Mouse (Mus musculus): ENCODE data around the gene Cryl1. TPM values are rescaled to one million over a fixed set of nuclear protein-coding genes. Genes with fewer than 3 reads are reported as not detected.

The Cryl1 gene
- polyA plus RNA-seq, 1 experiment from 2014 or later = 9.2 TPM

- Histone ChIP-seq H3K9ac (no peak overlapping the region), H3K27me3 (no peaks in the 10 kb centered on the region), H3K4me2 (no peak overlapping the region), H3K27ac (no peak overlapping the region), H3K4me3 (no peak overlapping the region), H3K36me3 (no peaks in the 10 kb centered on the region), H3K4me1 (replicated peaks) (no peaks in the 10 kb centered on the region), H3K9me3 (no peaks in the 10 kb centered on the region)
- ATAC-seq (ENCODE audit: low FRiP score) = no peak
- WGBS = 58% methylated on average over 2 of the region's 2 CpGs
Measured at GRCm38 (mm10) chr14:57300530-57300929, 97.8 kb downstream of the Cryl1 start.

GRCm38 (mm10) chr14:57297672-57298071 is 100.7 kb downstream of the Cryl1 start:
- Histone ChIP-seq H3K9ac (no peak overlapping the region), H3K27me3 (no peaks in the 10 kb centered on the region), H3K4me3 (no peak overlapping the region), H3K36me3 (no peaks in the 10 kb centered on the region), H3K4me2 (no peak overlapping the region), H3K9me3 (no peaks in the 10 kb centered on the region), H3K4me1 (replicated peaks) (no peaks in the 10 kb centered on the region), H3K27ac (no peak overlapping the region)
- WGBS = 69% methylated on average over 5 of the region's 5 CpGs
- ATAC-seq (ENCODE audit: low FRiP score) = no peak

GRCm38 (mm10) chr14:57291399-57291942 is 106.9 kb downstream of the Cryl1 start:
- H3K9me3 ChIP-seq = no peaks in the 10 kb centered on the region
- H3K4me2 ChIP-seq = no peak overlapping the region
- WGBS = 90% methylated on average over 7 of the region's 7 CpGs
- no peak overlapping the region for H3K27ac ChIP-seq
- ATAC-seq (ENCODE audit: low FRiP score) = no peak
- H3K4me3 ChIP-seq = no peak overlapping the region
- H3K36me3 ChIP-seq = no peaks in the 10 kb centered on the region
- H3K9ac ChIP-seq = no peak overlapping the region
- H3K27me3 ChIP-seq = no peaks in the 10 kb centered on the region
- H3K4me1 ChIP-seq (replicated peaks) = peaks cover 11% of the 10 kb centered on the region

GRCm38 (mm10) chr14:57289105-57289504 is 109.2 kb downstream of the Cryl1 start:
- Histone ChIP-seq H3K27me3 (no peaks in the 10 kb centered on the region), H3K36me3 (no peaks in the 10 kb centered on the region), H3K27ac (no peak overlapping the region), H3K9me3 (no peaks in the 10 kb centered on the region), H3K4me3 (no peak overlapping the region), H3K4me2 (no peak overlapping the region), H3K9ac (no peak overlapping the region), H3K4me1 (replicated peaks) (peaks cover 11% of the 10 kb centered on the region)
- no peak for ATAC-seq (ENCODE audit: low FRiP score)
- 23% methylated on average over 9 of the region's 9 CpGs for WGBS

- no peak overlapping the region for H3K4me3 ChIP-seq
- no peak overlapping the region for H3K9ac ChIP-seq
- WGBS = 65% methylated on average over 5 of the region's 5 CpGs
- H3K4me1 ChIP-seq (replicated peaks) = peaks cover 12% of the 10 kb centered on the region
- H3K27me3 ChIP-seq = no peaks in the 10 kb centered on the region
- H3K4me2 ChIP-seq = no peak overlapping the region
- no peaks in the 10 kb centered on the region for H3K36me3 ChIP-seq
- H3K9me3 ChIP-seq = no peaks in the 10 kb centered on the region
- no peak overlapping the region for H3K27ac ChIP-seq
- ATAC-seq (ENCODE audit: low FRiP score) = no peak
Measured at GRCm38 (mm10) chr14:57283816-57284215, 114.5 kb downstream of the Cryl1 start.

- 31% methylated on average over 2 of the region's 2 CpGs for WGBS
- no peaks in the 10 kb centered on the region for H3K27me3 ChIP-seq
- no peaks in the 10 kb centered on the region for H3K36me3 ChIP-seq
- H3K27ac ChIP-seq = no peak overlapping the region
- no peak overlapping the region for H3K4me3 ChIP-seq
- H3K4me1 ChIP-seq (replicated peaks) = peaks cover 6% of the 10 kb centered on the region; the same call in 1 of the 2 replicates
- no peak overlapping the region for H3K9ac ChIP-seq
- no peaks in the 10 kb centered on the region for H3K9me3 ChIP-seq
- H3K4me2 ChIP-seq = no peak overlapping the region
- no peak for ATAC-seq (ENCODE audit: low FRiP score)
Measured at GRCm38 (mm10) chr14:57282591-57282990, 115.7 kb downstream of the Cryl1 start.

GRCm38 (mm10) chr14:57280835-57281234 is 117.5 kb downstream of the Cryl1 start:
- Histone ChIP-seq H3K36me3 (no peaks in the 10 kb centered on the region), H3K9me3 (no peaks in the 10 kb centered on the region), H3K4me2 (no peak overlapping the region), H3K4me1 (replicated peaks) (peaks cover 6% of the 10 kb centered on the region; the same call in 1 of the 2 replicates), H3K27me3 (no peaks in the 10 kb centered on the region), H3K9ac (no peak overlapping the region), H3K27ac (no peak overlapping the region), H3K4me3 (no peak overlapping the region)
- ATAC-seq (ENCODE audit: low FRiP score) = no peak
- WGBS = 89% methylated on average over 3 of the region's 3 CpGs

GRCm38 (mm10) chr14:57276481-57277012 is 121.8 kb downstream of the Cryl1 start:
- Histone ChIP-seq H3K27me3 (no peaks in the 10 kb centered on the region), H3K9ac (no peak overlapping the region), H3K4me2 (no peak overlapping the region), H3K27ac (no peak overlapping the region), H3K36me3 (no peaks in the 10 kb centered on the region), H3K4me1 (replicated peaks) (no peaks in the 10 kb centered on the region), H3K4me3 (no peak overlapping the region), H3K9me3 (no peaks in the 10 kb centered on the region)
- no peak for ATAC-seq (ENCODE audit: low FRiP score)
- 92% methylated on average over 7 of the region's 7 CpGs for WGBS

- Histone ChIP-seq H3K9ac (no peak overlapping the region), H3K9me3 (no peaks in the 10 kb centered on the region), H3K4me3 (no peak overlapping the region), H3K36me3 (no peaks in the 10 kb centered on the region), H3K27ac (no peak overlapping the region), H3K27me3 (no peaks in the 10 kb centered on the region), H3K4me1 (replicated peaks) (no peaks in the 10 kb centered on the region), H3K4me2 (no peak overlapping the region)
- no peak for ATAC-seq (ENCODE audit: low FRiP score)
- 86% methylated on average over 1 of the region's 1 CpGs for WGBS
Measured at GRCm38 (mm10) chr14:57272341-57272740, 126.0 kb downstream of the Cryl1 start.

- WGBS = 51% methylated on average over 1 of the region's 1 CpGs
- H3K9ac ChIP-seq = no peak overlapping the region
- no peak overlapping the region for H3K4me3 ChIP-seq
- H3K27me3 ChIP-seq = no peaks in the 10 kb centered on the region
- H3K36me3 ChIP-seq = no peaks in the 10 kb centered on the region
- no peak for ATAC-seq (ENCODE audit: low FRiP score)
- H3K4me1 ChIP-seq (replicated peaks) = no peaks in the 10 kb centered on the region
- no peak overlapping the region for H3K27ac ChIP-seq
- H3K4me2 ChIP-seq = no peak overlapping the region
- H3K9me3 ChIP-seq = no peaks in the 10 kb centered on the region
Measured at GRCm38 (mm10) chr14:57271861-57272260, 126.5 kb downstream of the Cryl1 start.

GRCm38 (mm10) chr14:57268900-57269299 is 129.4 kb downstream of the Cryl1 start:
- H3K4me3 ChIP-seq = no peak overlapping the region
- H3K27me3 ChIP-seq = no peaks in the 10 kb centered on the region
- H3K27ac ChIP-seq = no peak overlapping the region
- no peaks in the 10 kb centered on the region for H3K9me3 ChIP-seq
- H3K4me2 ChIP-seq = no peak overlapping the region
- H3K4me1 ChIP-seq (replicated peaks) = no peaks in the 10 kb centered on the region
- no peak for ATAC-seq (ENCODE audit: low FRiP score)
- no peak overlapping the region for H3K9ac ChIP-seq
- no peaks in the 10 kb centered on the region for H3K36me3 ChIP-seq
- WGBS = 90% methylated on average over 3 of the region's 3 CpGs

- Histone ChIP-seq H3K27ac (no peak overlapping the region), H3K4me1 (replicated peaks) (no peaks in the 10 kb centered on the region), H3K9me3 (no peaks in the 10 kb centered on the region), H3K4me3 (no peak overlapping the region), H3K36me3 (no peaks in the 10 kb centered on the region), H3K9ac (no peak overlapping the region), H3K4me2 (no peak overlapping the region), H3K27me3 (no peaks in the 10 kb centered on the region)
- no peak for ATAC-seq (ENCODE audit: low FRiP score)
- 88% methylated on average over 3 of the region's 3 CpGs for WGBS
Measured at GRCm38 (mm10) chr14:57268344-57268743, 130.0 kb downstream of the Cryl1 start.

- 84% methylated on average over 10 of the region's 10 CpGs for WGBS
- H3K4me1 ChIP-seq (replicated peaks) = no peaks in the 10 kb centered on the region
- no peak overlapping the region for H3K4me3 ChIP-seq
- no peak overlapping the region for H3K27ac ChIP-seq
- H3K9ac ChIP-seq = no peak overlapping the region
- no peak overlapping the region for H3K4me2 ChIP-seq
- H3K27me3 ChIP-seq = no peaks in the 10 kb centered on the region
- no peak for ATAC-seq (ENCODE audit: low FRiP score)
- H3K9me3 ChIP-seq = no peaks in the 10 kb centered on the region
- no peaks in the 10 kb centered on the region for H3K36me3 ChIP-seq
Measured at GRCm38 (mm10) chr14:57263943-57264342, 134.4 kb downstream of the Cryl1 start.
